Mouse (Mus musculus) hindbrain, embryonic 15.5 days (tissue): ENCODE results near the gene Cgas. TPM values are rescaled to one million over a fixed set of nuclear protein-coding genes. Genes with fewer than 3 reads are reported as not detected.

Experiments used
- ATAC-seq: fragments of 200-750 bp; cut with Nextera tagmentation; 2 replicates; pipeline ENCODE4 v1.8.0; 2017; ENCODE audit warnings: low read depth, moderate number of reproducible peaks, moderate TSS enrichment; ENCODE audit not compliant: low FRiP score
- H3K27ac ChIP-seq: fragments of 300-500 bp; sonication (generic); replicated peaks from 2 replicates; pipeline ENCODE4 v1.5.1; 2015; ENCODE audit warnings: mild to moderate bottlenecking, inconsistent platforms
- H3K27me3 ChIP-seq: fragments of 300-500 bp; sonication (generic); 2 replicates; pipeline ENCODE4 v1.6.1; 2015; ENCODE audit warnings: control low read depth, inconsistent platforms
- H3K36me3 ChIP-seq: fragments of 300-500 bp; sonication (generic); 2 replicates; pipeline ENCODE4 v1.6.1; 2015; ENCODE audit warnings: control low read depth, inconsistent platforms
- H3K4me1 ChIP-seq: fragments of 300-500 bp; sonication (generic); replicated peaks from 2 replicates; pipeline ENCODE4 v1.6.1; 2015; ENCODE audit warnings: control low read depth, inconsistent platforms
- H3K4me2 ChIP-seq: fragments of 300-500 bp; sonication (generic); 2 replicates; pipeline ENCODE4 v1.6.1; 2015; ENCODE audit warnings: moderate library complexity, mild to moderate bottlenecking, inconsistent platforms
- H3K4me3 ChIP-seq: fragments of 300-500 bp; sonication (generic); 2 replicates; pipeline ENCODE4 v1.5.1; 2015; ENCODE audit warnings: mild to moderate bottlenecking, inconsistent platforms
- H3K9ac ChIP-seq: fragments of 300-500 bp; sonication (generic); 2 replicates; pipeline ENCODE4 v1.6.1; 2015; ENCODE audit warnings: inconsistent platforms
- H3K9me3 ChIP-seq: fragments of 300-500 bp; sonication (generic); 2 replicates; pipeline ENCODE4 v1.6.1; 2016; ENCODE audit warnings: control low read depth, inconsistent platforms
- WGBS: fragments of 180-500 bp; shearing (Covaris S2); methylation state at CpG from one replicate; pipeline ENCODE4 v1.1.7; 2015; 5-methylcytosine and 5-hydroxymethylcytosine counted together
- polyA plus RNA-seq: library from polyadenylated mRNA; unstranded; fragments of >200 nt; fragmentation: Nextera tagmentation; extraction: Ambion mirVana; gene quantifications from 2 replicates; pipeline ENCODE4 v1.2.1, GENCODE M21; 2015

The Cgas gene
- polyA plus RNA-seq, 1 experiment from 2014 or later: 0.80 TPM

- H3K36me3 ChIP-seq: peaks cover 26% of the 10 kb centered on the region
- no peak overlapping the region for H3K4me2 ChIP-seq
- peaks cover 8% of the 10 kb centered on the region for H3K27me3 ChIP-seq
- H3K4me1 ChIP-seq: peaks cover 10% of the 10 kb centered on the region
- H3K9me3 ChIP-seq: no peaks in the 10 kb centered on the region
- no peak overlapping the region for H3K9ac ChIP-seq
- H3K4me3 ChIP-seq: no peak overlapping the region
- no peak for ATAC-seq
- H3K27ac ChIP-seq: no peak overlapping the region
- WGBS: 74% methylated on average over 5 of the region's 5 CpGs
Measured at GRCm38 (mm10) chr9:78450404-78450803, 7.4 kb upstream of the Cgas start.

- WGBS: under 1% methylated on average over 96 of the region's 96 CpGs
- ATAC-seq: peak; percentile 95
Measured at GRCm38 (mm10) chr9:78447973-78448873, 5.2 kb upstream of the Cgas start, which contains the start of the genes Mto1 and Gm17324. Gene Mto1, plus strand, starts transcription at chr9:78448208. Gene Gm17324, minus strand, starts transcription at chr9:78448786.

GRCm38 (mm10) chr9:78447606-78447972 is 4.6 kb upstream of the Cgas start:
- Histone ChIP-seq H3K27ac (peak overlapping the region; percentile 92; the same call in 1 of the 2 replicates), H3K27me3 (peaks cover 34% of the 10 kb centered on the region), H3K36me3 (peaks cover 6% of the 10 kb centered on the region), H3K4me2 (peak overlapping the region; percentile 57), H3K4me1 (peaks cover 15% of the 10 kb centered on the region), H3K4me3 (peak overlapping the region; percentile 82), H3K9me3 (no peaks in the 10 kb centered on the region), H3K9ac (peak overlapping the region; percentile 83)
- 27% methylated on average over 9 of the region's 9 CpGs for WGBS
- ATAC-seq: peak; percentile 20; the same call in 1 of the 2 replicates

More at GRCm38 (mm10) chr9:78447973-78448873, 5.2 kb upstream of the Cgas start, which contains the start of the genes Mto1 and Gm17324:
- H3K4me3 ChIP-seq: peak within 1 kb of the TSS; percentile 82
- H3K4me1 ChIP-seq: peaks cover 10% of the 10 kb centered on the region
- H3K9ac ChIP-seq: peak within 1 kb of the TSS; percentile 83
- no peaks in the 10 kb centered on the region for H3K9me3 ChIP-seq
- H3K27me3 ChIP-seq: peaks cover 28% of the 10 kb centered on the region
- peaks cover 12% of the 10 kb centered on the region for H3K36me3 ChIP-seq
- H3K27ac ChIP-seq: peak within 1 kb of the TSS; percentile 92
- peak within 1 kb of the TSS; percentile 57 for H3K4me2 ChIP-seq

GRCm38 (mm10) chr9:78442237-78442578 is 829 bp downstream of the Cgas start:
- Histone ChIP-seq H3K4me3 (peak overlapping the region; percentile 43), H3K4me2 (peak overlapping the region; percentile 70), H3K9ac (0 out of 2 replicates have a peak overlapping the region, but pooled peaks have one; percentile 12), H3K27ac (no peak overlapping the region), H3K4me1 (peaks cover 11% of the 10 kb centered on the region), H3K27me3 (peaks cover 72% of the 10 kb centered on the region), H3K9me3 (no peaks in the 10 kb centered on the region), H3K36me3 (no peaks in the 10 kb centered on the region)
- no peak for ATAC-seq
- 6% methylated on average over 9 of the region's 9 CpGs for WGBS

GRCm38 (mm10) chr9:78439426-78439825 is 3.6 kb downstream of the Cgas start:
- peaks cover 56% of the 10 kb centered on the region for H3K27me3 ChIP-seq
- no peaks in the 10 kb centered on the region for H3K9me3 ChIP-seq
- no peak overlapping the region for H3K4me2 ChIP-seq
- WGBS: 63% methylated on average over 5 of the region's 5 CpGs
- H3K9ac ChIP-seq: no peak overlapping the region
- H3K36me3 ChIP-seq: no peaks in the 10 kb centered on the region
- ATAC-seq: no peak
- peaks cover 11% of the 10 kb centered on the region for H3K4me1 ChIP-seq
- H3K4me3 ChIP-seq: no peak overlapping the region
- H3K27ac ChIP-seq: no peak overlapping the region

DNA sequence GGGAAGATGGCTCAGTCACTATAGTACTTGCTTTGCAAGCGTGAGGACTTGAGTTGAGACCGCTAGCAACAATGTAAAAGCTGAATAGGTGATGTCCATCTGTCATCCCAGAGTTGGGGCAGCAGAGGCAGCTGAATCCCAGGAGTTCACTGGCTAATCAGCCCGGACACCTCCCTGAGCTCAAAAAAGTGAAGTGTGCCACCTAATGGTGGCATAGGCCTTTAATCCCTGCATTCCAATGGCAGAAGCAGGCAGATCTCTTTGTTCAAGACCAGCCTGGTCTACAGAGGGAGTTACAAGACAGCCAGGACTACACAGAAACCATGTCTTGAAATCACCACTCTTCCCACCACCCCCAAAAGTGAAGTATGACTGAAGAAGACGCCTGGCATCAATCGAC is 10.6 kb downstream of the Cgas start:
- no peak overlapping the region for H3K27ac ChIP-seq
- H3K9me3 ChIP-seq: no peaks in the 10 kb centered on the region
- no peaks in the 10 kb centered on the region for H3K4me1 ChIP-seq
- no peak for ATAC-seq
- no peaks in the 10 kb centered on the region for H3K27me3 ChIP-seq
- H3K4me2 ChIP-seq: no peak overlapping the region
- WGBS: 88% methylated on average over 5 of the region's 5 CpGs
- H3K4me3 ChIP-seq: no peak overlapping the region
- H3K36me3 ChIP-seq: no peaks in the 10 kb centered on the region
- H3K9ac ChIP-seq: no peak overlapping the region

- Histone ChIP-seq H3K4me2 (no peak overlapping the region), H3K27ac (no peak overlapping the region), H3K9ac (no peak overlapping the region), H3K36me3 (no peaks in the 10 kb centered on the region), H3K4me1 (no peaks in the 10 kb centered on the region), H3K4me3 (no peak overlapping the region), H3K27me3 (no peaks in the 10 kb centered on the region), H3K9me3 (no peaks in the 10 kb centered on the region)
- ATAC-seq: no peak
- WGBS: 79% methylated on average over 6 of the region's 6 CpGs
Measured at GRCm38 (mm10) chr9:78430486-78430885, 12.6 kb downstream of the Cgas start.

DNA sequence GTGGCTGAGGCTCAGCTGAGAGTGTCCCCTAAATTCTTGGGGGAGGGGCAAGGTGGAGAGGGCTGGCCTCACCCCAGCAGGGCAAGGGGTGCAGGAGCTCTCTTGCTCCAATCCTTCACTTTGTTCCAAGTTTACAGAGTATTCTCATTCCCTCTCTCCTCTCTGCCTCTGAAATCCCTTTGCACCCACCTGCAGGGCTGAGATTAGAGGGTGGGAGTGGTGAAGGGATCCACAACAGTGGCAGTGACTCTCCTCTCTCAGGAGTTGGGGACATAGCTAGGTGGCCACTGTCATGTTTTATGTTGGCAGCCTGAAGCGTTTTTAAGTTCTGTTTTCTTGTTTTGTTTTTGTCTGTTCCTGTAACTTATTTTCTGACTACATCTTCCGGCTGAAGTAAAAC is 13.5 kb downstream of the Cgas start:
- H3K27ac ChIP-seq: no peak overlapping the region
- ATAC-seq: no peak
- 49% methylated on average over 2 of the region's 2 CpGs for WGBS

GRCm38 (mm10) chr9:78428870-78429432 is 14.1 kb downstream of the Cgas start:
- no peaks in the 10 kb centered on the region for H3K4me1 ChIP-seq

More for the DNA sequence above, 13.5 kb downstream of the Cgas start:
- Histone ChIP-seq H3K27me3 (no peaks in the 10 kb centered on the region), H3K4me2 (no peak overlapping the region), H3K9ac (no peak overlapping the region), H3K4me3 (no peak overlapping the region), H3K36me3 (no peaks in the 10 kb centered on the region), H3K9me3 (no peaks in the 10 kb centered on the region), H3K4me1 (no peaks in the 10 kb centered on the region)

DNA sequence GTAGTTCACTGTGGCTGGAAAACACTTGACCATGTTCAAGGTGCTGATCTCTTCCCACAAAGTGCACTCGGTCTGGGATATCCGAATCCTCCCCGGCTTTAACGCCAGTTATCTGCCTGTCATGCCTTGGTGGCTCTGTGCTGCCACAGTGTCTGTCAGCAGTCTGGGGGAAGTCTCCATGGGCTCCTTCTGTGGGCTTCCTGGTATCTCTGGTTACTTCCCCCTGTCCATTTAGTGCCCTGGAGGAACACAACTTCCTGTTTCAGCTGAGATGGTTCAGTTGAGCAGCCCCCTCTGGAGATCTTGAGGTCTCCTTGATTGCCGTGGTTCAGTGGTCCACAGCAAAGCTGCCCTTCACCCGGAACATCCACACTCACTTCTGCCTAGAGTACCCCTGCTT is 14.9 kb downstream of the Cgas start:
- H3K9ac ChIP-seq: no peak overlapping the region
- H3K4me3 ChIP-seq: no peak overlapping the region
- no peaks in the 10 kb centered on the region for H3K4me1 ChIP-seq
- H3K9me3 ChIP-seq: no peaks in the 10 kb centered on the region
- no peak overlapping the region for H3K27ac ChIP-seq
- no peaks in the 10 kb centered on the region for H3K36me3 ChIP-seq
- WGBS: 85% methylated on average over 6 of the region's 6 CpGs
- no peaks in the 10 kb centered on the region for H3K27me3 ChIP-seq
- ATAC-seq: no peak
- 0 out of 2 replicates have a peak overlapping the region, but pooled peaks have one; percentile 61 for H3K4me2 ChIP-seq

More at GRCm38 (mm10) chr9:78428870-78429432, 14.1 kb downstream of the Cgas start:
- WGBS: 85% methylated on average over 4 of the region's 4 CpGs
- no peak for ATAC-seq
- no peaks in the 10 kb centered on the region for H3K27me3 ChIP-seq
- H3K9ac ChIP-seq: no peak overlapping the region
- no peak overlapping the region for H3K4me3 ChIP-seq
- no peak overlapping the region for H3K4me2 ChIP-seq
- H3K9me3 ChIP-seq: no peaks in the 10 kb centered on the region
- no peaks in the 10 kb centered on the region for H3K36me3 ChIP-seq
- H3K27ac ChIP-seq: no peak overlapping the region

DNA sequence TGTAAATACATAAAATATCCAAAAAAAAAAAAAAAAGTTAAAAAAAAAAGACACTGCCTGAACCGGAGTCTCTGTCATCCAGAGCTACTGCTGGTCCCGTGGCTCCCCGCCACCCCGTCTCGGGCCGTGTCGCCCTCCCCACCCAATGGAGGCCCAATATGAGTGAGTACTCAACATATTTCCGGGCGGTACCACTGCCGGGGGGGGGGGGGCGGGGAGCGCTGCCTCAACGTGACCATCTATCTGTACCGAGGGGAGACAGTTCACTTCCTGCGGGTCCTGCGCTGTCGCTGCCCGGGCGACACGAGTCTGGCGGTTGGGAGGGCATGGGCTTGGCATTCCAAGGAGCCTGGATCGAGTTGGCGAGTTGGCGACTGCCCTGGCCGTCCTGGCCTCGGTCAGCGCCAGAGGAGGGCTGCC is 15.7 kb downstream of the Cgas start:
- Histone ChIP-seq H3K4me2 (peak overlapping the region; percentile 61), H3K36me3 (no peaks in the 10 kb centered on the region), H3K9me3 (no peaks in the 10 kb centered on the region), H3K4me3 (peak overlapping the region; percentile 36), H3K27me3 (no peaks in the 10 kb centered on the region), H3K4me1 (no peaks in the 10 kb centered on the region), H3K9ac (peak overlapping the region; percentile 29; the same call in 1 of the 2 replicates), H3K27ac (no peak overlapping the region)
- WGBS: 28% methylated on average over 27 of the region's 27 CpGs
- ATAC-seq: peak; percentile 56

DNA sequence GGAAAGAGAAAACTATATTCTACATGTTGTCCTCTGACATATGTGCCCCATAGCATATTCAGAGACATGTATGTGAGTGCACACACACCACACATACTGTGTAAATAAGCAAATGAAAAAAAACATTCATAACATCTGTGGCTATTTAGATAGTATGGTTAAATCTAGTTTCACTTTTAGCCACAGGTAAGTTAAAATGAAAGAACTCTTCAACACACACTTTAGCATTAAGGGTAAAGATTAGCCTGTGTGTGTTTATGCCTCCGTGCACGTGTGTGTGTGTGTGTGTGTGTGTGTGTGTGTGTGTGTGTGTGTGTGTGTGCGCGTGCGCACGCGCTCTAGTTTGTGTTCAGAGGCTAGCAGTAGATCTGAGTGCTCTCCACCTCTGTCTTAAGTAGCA is 41.4 kb downstream of the Cgas start:
- no peak for ATAC-seq
- Histone ChIP-seq H3K9ac (no peak overlapping the region), H3K4me2 (no peak overlapping the region), H3K9me3 (no peaks in the 10 kb centered on the region), H3K27me3 (peaks cover 14% of the 10 kb centered on the region), H3K4me1 (no peaks in the 10 kb centered on the region), H3K27ac (no peak overlapping the region), H3K36me3 (no peaks in the 10 kb centered on the region), H3K4me3 (no peak overlapping the region)
- WGBS: 92% methylated on average over 7 of the region's 7 CpGs
